Mouse (Mus musculus) urinary bladder, adult 18-20 months (tissue): ENCODE results near the gene Hid1.

Experiments
- DNase-seq, 2 experiments: peaks; one replicate each; pipeline ENCODE4 v3.0.0; 2022; ENCODE audit warnings: low spot score in 2 of 2, mixed read lengths in 2 of 2

Gene Hid1

DNA sequence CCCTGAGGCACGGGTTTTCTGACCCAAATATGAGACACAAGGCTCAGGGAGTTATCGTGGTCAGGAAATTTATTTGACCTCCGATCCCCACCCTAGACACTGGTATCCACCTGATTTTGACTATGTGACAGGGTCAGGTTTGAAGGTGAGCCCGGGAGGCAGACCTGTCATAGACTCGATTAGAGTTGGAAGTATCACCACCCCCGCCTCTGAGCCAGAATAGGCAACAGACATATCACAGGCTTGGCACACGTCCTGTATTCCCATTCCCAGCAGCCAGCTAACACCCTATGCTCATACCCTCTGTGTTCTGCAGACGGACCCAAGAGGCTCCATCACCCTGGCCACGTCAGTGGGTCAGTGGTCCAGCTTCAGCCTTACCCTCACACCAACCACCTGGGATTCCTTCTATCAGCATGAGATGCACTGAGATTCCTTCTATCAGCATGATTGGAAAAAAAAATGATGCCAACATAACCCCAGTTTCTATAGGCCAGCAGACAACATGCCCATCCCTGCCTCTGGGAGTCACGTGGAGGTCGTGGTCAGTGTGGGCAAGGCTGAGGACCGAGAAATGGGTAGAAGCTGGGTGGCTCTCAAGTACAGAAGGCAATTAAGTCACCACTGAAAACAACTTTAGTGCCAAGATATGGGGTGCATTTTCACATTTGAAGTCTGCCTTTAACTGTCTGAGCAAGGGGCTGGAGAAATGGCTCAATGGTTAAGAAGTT is 7.3 kb upstream of the Hid1 start:
- no peak for DNase-seq

DNA sequence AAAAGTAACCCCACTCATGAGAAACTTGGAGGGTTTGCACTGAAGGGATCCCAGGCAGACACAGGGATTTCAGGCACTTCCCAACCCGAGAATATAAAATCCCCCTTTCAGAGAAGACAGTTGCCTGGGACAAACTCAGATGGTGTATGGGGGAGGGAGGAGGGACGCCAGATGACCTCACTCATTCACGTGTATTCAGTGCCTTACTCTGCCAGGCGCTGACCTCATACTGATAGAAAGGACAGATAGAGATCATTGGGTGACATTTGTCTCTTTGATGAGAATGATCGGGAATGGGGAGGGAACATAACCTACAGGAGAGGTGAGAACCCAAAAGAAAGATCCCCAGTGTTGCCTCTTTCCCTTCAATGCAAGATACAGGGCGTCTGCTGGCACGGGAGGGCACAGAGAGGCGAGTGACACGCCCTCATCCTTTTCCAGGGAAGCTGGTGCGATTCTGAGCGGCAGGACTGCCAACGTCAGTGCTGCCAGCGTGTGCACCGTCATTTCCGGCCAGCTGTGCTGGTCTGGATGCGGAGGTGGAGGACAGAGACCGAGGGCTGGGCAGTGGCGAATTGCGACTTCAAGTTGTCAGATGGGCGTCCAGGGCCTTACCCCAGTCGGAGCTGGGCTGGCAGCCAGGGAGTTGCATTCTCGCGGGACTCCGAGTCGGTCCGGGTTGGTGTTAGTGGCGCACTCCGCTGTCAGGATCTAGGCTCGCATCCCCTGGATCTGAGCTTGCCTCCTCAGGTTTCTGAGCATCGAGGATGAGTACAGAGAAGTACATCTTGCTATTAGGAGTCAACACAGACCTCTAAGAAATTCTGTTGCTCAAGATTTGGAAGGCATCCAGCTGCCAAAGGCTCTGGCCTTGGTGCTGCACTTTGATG is 6.5 kb upstream of the Hid1 start:
- DNase-seq, result peak in 1 of 2 experiments; percentile 68

DNA sequence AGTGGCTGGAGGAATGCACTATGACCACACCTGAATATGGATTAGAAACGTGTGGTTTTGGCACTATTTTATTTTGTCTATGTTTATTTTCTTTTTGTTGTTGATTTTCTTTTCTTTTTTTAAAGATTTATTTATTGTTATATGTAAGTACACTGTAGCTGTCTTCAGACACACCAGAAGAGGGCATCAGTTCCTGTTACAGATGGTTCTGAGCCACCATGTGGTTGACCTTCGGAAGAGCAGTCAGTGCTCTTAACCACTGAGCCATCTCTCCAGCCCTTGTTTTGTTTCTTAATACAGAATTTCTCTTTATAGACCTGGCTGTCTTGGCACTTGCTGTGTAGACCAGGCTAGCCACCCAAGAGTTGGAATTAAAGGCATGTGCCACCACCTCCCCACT is 5.2 kb upstream of the Hid1 start:
- no peak for DNase-seq

DNA sequence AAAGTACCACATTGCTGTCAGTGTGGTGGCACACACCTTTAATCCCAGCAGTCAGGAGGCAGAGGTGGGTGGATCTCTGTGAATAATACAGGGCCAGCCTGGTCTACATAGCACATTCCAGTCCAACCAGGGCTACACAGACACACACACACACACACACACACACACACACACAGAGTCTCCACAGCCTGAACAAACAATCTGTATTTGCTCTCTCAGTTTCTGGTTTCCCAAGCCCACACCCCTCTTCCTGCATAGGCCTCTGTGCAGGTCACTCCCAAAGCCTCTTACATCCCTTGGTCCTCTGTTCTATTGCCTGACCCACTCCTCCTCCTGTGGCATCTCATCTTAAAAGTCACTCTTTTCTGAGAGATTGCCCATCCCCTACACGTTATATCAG is 4.5 kb upstream of the Hid1 start:
- no peak for DNase-seq

DNA sequence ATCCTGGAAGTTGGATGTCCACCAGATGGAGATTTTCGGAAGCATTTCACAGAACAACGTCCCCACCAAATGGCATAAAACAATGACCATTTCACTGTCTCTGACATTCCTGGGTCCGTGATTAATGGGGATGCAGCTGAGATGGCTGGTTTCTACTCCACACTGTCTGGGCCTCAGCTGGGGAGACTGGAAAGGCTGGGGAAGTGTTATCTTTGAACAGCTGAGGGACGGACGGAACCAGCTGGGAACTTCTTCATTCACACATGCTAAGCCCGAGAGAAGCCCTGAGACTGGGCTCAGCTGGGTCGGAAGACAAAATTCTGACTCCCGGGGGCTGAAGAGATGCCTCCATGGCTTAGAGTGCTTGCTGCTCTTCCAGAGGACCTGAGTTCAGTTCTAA is 3.8 kb upstream of the Hid1 start:
- DNase-seq, result no peak

DNA sequence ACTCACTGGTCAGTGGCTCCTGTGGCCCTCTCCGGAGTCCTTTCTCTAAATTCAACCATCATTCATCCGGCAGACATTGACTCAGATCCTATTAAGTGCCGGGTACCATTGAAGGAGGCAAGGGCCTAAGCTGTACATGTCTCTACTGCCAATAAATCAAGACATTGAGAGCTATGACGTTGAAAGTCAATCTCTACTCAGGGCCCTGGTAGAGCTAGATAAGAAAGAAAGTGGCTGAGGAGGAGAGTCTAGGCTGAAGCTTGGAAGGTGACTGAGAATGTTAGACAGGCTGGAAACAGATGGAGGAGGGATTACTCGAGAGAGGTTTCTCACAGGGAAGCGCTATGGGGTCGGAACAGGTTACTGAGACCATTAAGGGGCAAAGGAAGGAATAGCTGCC is 2.8 kb upstream of the Hid1 start:
- DNase-seq, result no peak

DNA sequence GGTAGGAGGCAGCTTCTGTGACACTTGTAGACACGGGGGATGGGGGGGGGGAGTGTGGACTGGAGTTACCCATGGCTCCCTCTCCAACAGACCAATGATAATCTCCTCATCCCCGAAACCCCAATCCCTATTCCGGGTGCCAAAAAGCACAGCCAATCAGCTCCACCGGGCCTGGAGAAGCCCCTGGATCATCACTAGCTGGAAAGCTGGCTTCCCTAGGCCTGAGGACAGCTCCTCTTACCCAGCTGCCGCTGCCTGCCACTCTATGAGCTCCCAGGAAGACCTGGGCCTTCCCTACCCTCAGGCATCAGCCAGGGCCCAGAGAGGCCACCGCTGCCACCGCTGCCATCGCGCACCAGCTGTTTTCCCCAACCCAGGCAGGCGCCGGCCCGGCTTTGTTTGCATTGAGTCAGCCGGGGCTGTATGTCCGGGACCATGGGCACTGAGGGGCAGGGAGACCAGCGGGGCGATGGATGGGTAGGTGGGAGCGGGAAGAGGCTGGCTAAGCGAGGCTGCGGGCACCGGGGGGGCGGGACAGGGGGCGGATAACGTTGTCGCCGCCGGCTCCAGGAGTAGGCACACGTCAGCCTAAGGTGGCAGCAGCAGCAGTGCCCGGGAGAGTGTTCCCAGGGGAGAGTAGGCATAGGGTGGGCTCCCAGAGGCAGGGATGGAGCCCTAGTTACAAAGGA is 706 bp downstream of the Hid1 start:
- DNase-seq, result peak in 1 of 2 experiments; percentile 53

DNA sequence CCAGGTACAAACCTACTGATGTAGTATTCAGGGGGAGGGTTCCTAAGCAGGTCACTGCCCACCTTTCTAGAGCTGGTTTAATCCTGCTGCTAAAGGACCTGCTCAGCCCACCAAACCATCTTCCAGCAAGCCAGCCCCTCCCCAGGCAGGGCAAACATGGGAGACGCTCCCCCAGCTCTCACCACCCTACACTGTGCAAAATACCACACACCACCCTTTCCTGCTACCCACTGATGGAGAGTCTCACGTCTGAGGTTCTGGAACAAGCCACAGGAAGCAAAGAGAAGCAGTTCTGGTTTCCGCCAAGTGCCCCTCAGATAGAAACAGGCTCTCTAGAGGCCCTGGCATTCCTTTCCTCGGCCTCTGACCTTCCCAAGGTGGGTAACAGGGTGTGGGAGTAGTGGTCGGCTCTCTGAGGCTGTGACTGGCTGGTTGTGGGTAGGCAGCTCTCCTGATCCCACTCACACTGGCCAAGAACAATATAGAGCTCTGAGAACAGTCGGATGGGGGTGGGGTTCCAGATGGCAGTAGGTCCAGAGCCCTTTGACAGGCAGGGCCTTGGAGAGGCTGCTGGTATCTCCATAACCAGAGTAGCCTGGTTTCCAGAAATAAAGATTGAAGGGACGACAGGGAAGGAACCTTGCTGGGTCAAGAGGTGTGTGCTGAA is 1.4 kb downstream of the Hid1 start:
- DNase-seq, result no peak

DNA sequence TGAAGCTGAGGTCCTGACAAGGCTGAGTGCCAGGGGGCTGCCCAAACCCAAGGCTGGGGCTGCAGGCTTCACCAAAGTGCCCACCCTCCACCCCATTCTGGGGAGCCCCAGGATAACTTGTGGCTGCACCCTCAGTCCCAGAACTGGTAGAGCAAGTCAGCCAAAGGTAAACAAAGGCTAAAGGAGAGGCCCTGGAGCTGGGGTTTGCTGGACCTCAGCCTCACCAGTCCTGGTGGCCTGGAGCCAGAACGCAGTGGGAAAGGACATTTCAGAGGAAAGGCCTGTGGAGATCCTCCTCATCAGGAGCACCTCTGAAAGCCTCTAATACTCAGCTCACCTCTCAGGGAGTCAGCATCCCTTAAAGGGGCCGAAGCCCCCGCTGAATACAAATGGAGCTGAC is 3.4 kb downstream of the Hid1 start:
- DNase-seq, result peak; percentile 33 to 46

DNA sequence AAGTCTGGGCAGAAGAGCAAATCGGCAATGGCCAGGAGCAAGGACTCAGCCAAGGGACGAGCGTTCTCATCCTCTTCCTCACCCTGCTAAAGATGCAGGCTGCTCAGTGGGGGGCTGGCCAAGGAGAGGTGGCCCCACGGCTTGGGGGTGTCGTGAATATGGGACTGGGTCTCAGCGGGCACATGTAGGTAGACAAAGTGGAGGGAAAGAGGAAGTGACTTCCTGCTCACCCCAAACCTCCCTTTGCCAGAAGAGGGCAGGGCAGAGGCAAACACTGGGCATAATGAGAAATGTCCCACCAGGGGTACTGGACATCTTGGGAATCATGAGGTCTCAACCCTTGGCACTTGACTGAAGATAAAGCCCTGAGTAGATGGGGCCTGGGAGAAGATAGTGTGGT is 7.8 kb downstream of the Hid1 start:
- no peak for DNase-seq

DNA sequence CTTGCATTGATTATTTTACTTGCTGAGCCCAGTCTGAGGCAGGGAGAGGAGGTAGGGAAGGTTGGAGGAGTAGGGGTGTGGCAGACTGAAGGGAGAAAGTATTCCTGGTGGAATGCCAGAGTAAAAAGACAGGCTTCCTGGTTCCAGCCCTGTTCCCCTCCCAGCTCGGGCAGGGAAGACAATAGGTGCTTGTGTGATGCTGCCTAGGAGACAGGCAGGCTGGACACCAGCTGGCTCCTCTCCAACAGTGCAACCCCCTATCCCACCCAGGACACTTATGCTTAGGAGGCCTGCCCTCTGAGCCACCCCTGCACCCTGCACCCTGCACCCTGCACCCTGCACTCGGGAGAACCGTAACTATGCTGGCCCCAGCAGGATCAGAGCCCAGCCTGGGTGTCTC is 8.3 kb downstream of the Hid1 start:
- DNase-seq, result no peak

DNA sequence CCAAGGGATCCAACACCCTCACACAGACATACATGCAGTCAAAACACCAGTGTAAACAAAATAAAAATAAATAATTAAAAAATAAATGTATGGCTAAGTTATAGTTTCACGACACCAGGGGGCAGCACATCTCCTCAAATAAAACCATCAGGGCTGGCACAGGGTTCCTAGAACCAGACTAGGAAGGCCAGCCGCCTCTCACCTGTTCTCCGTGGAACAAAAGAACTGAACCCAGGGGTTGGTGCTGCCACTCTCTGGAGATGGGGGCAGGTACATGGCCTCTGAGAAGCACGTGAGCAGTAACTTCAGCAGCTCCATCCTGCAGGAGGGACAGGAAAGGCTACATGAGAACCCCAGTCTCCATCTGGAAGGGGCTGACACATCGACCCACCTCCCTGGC is 9.1 kb downstream of the Hid1 start:
- DNase-seq, result peak; percentile 51 to 66

DNA sequence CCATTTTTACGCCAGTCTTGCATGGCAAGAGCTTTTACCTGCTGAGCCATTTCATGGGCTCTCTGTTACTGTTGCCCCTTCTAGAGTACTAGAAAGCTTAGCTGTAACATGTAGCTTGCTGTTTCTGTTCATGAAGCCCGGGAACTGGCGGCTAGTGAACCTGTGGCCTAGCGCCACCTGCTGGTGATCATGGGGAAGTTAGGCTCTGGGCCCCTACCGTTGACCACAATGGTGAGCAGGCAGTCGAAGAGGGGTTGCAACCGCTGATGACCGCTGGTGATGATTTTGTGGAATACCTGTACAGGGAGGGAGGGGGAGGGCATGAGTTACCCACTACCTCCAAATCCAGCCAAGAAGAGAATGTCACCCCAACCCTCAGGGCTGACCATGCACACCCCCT is 13.4 kb downstream of the Hid1 start:
- DNase-seq, result no peak

DNA sequence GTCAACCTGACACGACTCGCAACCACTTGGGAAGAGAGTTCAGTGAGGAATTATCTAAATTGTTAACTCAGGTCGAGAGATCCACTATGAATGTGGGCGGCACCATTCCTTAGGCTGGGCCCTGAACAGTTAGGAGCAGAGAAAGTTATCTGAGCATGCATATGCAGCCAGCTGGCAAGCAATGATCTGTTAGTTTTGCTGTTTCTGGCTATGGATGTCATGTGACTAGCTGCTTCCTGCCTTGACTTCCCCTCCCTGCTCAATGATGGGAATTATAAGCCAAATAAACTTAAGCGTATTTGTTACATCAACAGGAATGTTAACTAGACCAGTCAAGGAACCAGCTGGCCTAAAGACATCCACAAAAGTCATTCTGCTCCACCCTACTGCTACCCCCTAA is 14.2 kb downstream of the Hid1 start:
- no peak for DNase-seq

DNA sequence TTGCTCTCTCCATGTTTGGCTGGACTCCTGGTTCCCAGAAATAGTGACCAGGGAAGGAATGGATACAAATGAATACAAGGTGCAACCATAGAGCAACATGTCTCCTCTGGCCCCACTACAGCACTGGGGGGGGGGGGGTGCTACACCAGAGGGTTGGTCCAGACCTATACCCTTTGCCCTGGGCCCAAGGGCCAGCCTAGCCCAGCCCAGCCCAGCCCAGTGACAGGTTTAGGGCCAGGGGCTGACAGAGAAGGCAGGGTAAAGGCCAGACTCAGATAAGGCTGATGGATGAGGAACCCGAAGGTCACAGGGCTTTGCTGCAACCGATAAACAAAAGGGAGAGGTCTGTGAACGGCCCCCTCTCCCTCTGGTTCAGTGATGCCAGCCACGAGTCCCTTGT is 17.6 kb downstream of the Hid1 start:
- DNase-seq, result no peak

DNA sequence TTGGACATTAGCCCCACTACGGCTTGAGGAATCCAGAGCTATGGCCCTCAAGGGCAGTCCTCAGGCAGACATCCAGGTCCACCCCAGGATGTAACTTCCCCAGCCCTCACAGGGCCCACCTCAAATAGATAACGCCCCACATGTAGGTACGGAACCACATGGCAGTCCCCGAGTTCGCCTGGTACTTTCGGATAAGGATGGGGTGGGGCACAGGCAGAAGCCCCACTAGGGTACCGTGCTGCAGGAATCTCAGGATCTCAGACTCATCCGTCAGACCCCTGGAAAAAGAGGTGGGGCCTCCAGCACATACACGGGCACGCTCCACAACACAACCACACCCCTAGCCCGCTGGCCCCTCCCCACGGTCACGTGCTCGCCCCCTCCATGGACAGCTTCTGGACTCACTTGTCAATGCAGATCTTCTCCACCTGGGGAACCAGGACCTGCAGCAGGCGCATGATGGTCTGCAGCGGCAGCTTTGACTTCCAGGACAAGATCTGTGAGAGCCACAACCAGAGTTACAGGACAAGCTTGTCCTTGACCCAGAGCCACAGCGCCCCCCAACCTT is 18.8 kb downstream of the Hid1 start:
- DNase-seq, result no peak

DNA sequence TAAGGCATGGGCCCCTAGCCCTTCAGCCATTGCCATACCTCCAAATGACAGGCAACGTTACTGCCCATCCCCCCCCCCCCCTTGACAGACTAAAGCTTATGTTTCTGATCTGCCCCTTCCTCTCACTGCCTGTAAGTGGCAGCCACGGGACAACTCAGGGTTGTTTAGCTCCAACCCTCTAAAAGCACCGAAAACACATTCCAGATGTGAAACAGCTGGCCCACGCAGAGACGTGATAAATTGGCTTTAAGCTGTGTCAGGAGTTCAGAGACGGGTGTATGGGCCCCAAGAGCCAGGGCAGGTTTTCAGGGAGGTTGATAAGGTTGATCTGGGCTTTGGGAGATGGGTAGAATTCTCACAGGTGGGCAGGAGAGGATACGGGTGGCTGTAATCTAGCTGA is 22.0 kb downstream of the Hid1 start:
- DNase-seq, result no peak

DNA sequence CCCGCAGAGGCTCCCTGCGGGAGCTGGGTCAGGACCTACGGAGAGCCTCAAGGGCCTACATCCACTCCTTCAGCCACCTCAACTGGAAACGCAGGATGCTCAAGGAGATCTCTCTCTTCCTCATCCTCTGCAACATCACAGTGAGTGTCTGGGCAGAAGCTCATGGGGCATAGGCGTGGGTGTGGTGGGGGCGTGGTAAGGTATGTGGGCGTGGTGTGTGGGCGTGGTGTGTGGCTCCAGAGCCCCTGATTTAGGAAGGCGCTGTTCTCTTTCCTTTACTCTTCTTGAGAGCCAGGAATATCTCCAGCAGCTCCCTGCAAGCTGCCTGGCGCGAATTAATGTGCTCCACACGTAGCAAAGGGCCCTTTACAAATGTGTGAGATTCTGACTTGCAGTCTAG is 22.6 kb downstream of the Hid1 start:
- DNase-seq, result no peak

DNA sequence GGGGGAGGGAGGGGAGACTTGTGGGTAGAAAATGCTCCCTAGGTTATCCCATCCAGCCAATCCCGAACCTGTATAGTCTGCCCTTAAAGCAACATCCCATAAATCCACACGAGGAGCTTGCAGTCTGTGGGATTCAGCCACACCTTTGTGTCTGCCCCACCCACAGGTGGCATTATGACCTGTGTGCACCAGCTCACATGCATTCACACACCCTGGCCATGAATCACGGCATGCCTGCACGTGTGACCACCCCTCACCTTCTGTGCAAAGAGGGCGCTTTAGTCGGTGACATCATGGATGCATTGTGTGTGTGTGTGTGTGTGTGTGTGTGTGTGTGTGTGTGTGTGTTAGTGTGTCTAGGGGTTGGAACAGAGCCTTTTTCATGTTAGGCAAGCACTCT is 25.7 kb downstream of the Hid1 start:
- no peak for DNase-seq

DNA sequence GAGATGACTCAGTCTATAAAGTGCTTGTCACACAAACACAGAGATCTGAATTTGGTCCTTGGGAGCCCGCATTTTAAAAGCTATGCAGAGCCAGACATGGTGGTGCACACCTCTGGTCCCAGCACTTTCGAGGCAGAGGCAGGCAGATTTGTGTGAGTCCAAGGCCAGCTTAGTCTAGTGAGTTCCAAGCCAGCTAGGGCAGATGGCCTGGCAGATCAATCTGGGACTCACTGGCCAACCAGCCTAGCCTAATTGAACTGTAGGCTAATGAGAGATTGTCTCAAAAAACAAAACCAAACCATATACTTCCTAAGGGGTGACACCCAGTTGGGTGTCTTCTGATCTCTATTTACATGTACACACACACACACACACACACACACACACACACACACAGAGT is 26.3 kb downstream of the Hid1 start:
- no peak for DNase-seq

DNA sequence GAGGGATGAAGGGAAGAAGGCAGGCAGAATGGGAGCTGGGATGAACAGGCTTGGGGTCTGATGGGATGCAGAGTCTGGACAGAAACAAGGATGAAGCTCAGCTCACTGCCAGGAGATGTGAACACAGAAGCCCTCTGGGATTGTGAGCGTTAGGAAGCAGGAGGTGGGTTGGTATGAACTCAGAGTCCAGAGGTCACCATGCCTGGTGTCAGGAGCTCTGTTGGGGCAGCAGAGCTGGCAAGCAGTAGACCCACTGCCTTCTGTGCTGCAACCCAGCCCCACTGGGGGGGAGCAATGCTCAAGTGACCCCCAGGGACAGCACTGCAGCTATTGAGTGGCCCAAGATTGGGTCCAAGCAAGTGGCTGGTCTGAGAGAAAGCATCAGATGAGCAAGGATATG is 29.7 kb downstream of the Hid1 start:
- DNase-seq, result no peak

DNA sequence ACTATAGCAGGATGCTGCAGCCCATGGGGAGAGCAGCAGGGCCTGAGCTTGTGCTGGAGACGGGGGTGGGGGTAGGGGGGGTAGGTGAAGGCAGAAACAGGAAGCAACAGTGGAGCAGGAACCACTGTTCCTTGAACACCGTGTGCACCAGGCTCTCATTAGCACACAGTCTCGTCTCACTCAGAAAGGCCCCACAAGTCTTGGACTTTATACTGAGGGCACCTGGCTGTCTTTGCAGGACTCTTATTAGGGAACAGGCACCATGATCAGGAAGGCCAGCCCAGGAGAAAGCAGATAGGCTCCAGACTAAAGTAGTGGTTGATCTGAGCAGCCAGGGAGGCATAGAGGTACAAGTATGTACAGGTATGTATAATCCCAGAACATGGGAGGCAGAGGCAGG is 30.2 kb downstream of the Hid1 start:
- no peak for DNase-seq
